Mouse (Mus musculus) forebrain, embryonic 15.5 days (tissue): ENCODE results near the gene Sh3gl2. TPM values are rescaled to one million over a fixed set of nuclear protein-coding genes. Genes with fewer than 3 reads are reported as not detected.

ENCODE experiments used
- ATAC-seq: fragments of 200-750 bp; cut with Nextera tagmentation; replicated peaks from 2 replicates; pipeline ENCODE4 v1.8.0; 2017; ENCODE audit warnings: mild to moderate bottlenecking, moderate TSS enrichment, moderate library complexity
- H3K27ac ChIP-seq: fragments of 300-500 bp; sonication (generic); replicated peaks from 2 replicates; pipeline ENCODE4 v1.5.1; 2015; ENCODE audit warnings: mild to moderate bottlenecking, inconsistent platforms
- H3K27me3 ChIP-seq: fragments of 300-500 bp; sonication (generic); 2 replicates; pipeline ENCODE4 v1.6.1; 2015; ENCODE audit warnings: inconsistent platforms
- H3K36me3 ChIP-seq: fragments of 300-500 bp; sonication (generic); 2 replicates; pipeline ENCODE4 v1.6.1; 2015; ENCODE audit warnings: mild to moderate bottlenecking, inconsistent platforms
- H3K4me1 ChIP-seq: fragments of 300-500 bp; sonication (generic); 2 replicates; pipeline ENCODE4 v1.6.1; 2015; ENCODE audit warnings: inconsistent platforms
- H3K4me2 ChIP-seq: fragments of 300-500 bp; sonication (generic); replicated peaks from 2 replicates; pipeline ENCODE4 v1.6.1; 2015; ENCODE audit warnings: mild to moderate bottlenecking, inconsistent platforms
- H3K4me3 ChIP-seq: fragments of 300-500 bp; sonication (generic); 2 replicates; pipeline ENCODE4 v1.5.1; 2015; ENCODE audit warnings: mild to moderate bottlenecking, inconsistent platforms
- H3K9ac ChIP-seq: fragments of 300-500 bp; sonication (generic); replicated peaks from 2 replicates; pipeline ENCODE4 v1.6.1; 2015; ENCODE audit warnings: mild to moderate bottlenecking, inconsistent platforms
- H3K9me3 ChIP-seq: fragments of 300-500 bp; sonication (generic); 2 replicates; pipeline ENCODE4 v1.6.1; 2016; ENCODE audit warnings: inconsistent platforms
- WGBS: fragments of 180-500 bp; shearing (Covaris S2); methylation state at CpG from one replicate; pipeline ENCODE4 v1.1.7; 2015; ENCODE audit warnings: mixed read lengths; 5-methylcytosine and 5-hydroxymethylcytosine counted together
- polyA plus RNA-seq: library from polyadenylated mRNA; unstranded; fragments of >200 nt; fragmentation: Nextera tagmentation; extraction: Ambion mirVana; gene quantifications from 2 replicates; pipeline ENCODE4 v1.2.1, GENCODE M21; 2015

Gene Sh3gl2
- polyA plus RNA-seq, 1 experiment from 2014 or later = 74.3 TPM

DNA sequence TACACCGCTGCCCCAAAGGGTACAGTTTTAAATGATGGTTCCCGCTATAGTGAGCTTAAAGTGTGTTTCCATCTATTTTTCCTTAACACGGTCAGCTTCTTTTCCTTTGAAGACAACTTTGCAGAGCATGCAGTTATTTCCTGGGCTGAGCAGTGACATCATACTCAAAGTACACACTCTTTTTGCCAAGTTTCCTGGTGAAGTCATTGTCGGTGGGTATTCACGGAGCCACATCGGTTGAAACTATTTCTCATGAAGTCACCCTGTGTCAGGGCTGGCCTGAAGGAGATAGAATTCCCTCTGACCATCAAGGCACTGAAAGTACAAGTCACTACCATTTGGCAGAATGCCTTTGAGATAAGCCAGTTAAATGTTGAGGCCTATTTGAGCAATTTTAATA, 354.8 kb downstream of the Sh3gl2 start:
- H3K36me3 ChIP-seq = no peaks in the 10 kb centered on the region
- H3K9ac ChIP-seq = no peak overlapping the region
- H3K4me2 ChIP-seq = no peak overlapping the region
- no peak overlapping the region for H3K27ac ChIP-seq
- H3K9me3 ChIP-seq = no peaks in the 10 kb centered on the region
- H3K4me3 ChIP-seq = no peak overlapping the region
- ATAC-seq = no peak
- H3K27me3 ChIP-seq = no peaks in the 10 kb centered on the region
- WGBS = 80% methylated on average over 6 of the region's 6 CpGs
- no peaks in the 10 kb centered on the region for H3K4me1 ChIP-seq

- H3K4me1 ChIP-seq = no peaks in the 10 kb centered on the region
- H3K9ac ChIP-seq = no peak overlapping the region
- peak; percentile 53; the same call in 1 of the 2 replicates for ATAC-seq
- H3K4me2 ChIP-seq = no peak overlapping the region
- H3K27me3 ChIP-seq = no peaks in the 10 kb centered on the region
- H3K9me3 ChIP-seq = no peaks in the 10 kb centered on the region
- no peaks in the 10 kb centered on the region for H3K36me3 ChIP-seq
- no peak overlapping the region for H3K27ac ChIP-seq
- WGBS = 84% methylated on average over 2 of the region's 2 CpGs
- H3K4me3 ChIP-seq = no peak overlapping the region
Observed at GRCm38 (mm10) chr4:85585426-85585825, 380.5 kb downstream of the Sh3gl2 start.

DNA sequence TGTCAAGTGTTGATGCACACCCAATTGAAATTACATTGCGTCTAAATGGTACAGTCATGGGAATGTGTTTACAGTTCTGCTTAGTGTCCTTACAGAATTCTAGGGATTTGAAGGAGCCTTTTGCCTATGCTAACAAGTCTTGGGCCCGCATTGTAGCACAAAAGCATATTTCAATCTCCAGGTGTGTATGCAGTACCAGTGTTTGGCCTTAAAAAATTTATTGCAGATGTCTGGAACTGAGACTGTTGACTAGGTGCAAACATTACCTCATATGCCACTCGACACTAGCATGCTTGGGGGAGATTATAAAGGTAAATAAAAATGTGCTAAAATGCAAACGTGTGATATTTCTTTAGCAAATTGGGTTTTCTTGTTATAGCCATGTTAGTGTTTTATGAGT, 384.0 kb downstream of the Sh3gl2 start:
- Histone ChIP-seq H3K27me3 (no peaks in the 10 kb centered on the region), H3K27ac (no peak overlapping the region), H3K4me1 (no peaks in the 10 kb centered on the region), H3K4me2 (no peak overlapping the region), H3K36me3 (no peaks in the 10 kb centered on the region), H3K9me3 (no peaks in the 10 kb centered on the region), H3K4me3 (no peak overlapping the region), H3K9ac (no peak overlapping the region)
- ATAC-seq = no peak
- 86% methylated on average over 4 of the region's 4 CpGs for WGBS

DNA sequence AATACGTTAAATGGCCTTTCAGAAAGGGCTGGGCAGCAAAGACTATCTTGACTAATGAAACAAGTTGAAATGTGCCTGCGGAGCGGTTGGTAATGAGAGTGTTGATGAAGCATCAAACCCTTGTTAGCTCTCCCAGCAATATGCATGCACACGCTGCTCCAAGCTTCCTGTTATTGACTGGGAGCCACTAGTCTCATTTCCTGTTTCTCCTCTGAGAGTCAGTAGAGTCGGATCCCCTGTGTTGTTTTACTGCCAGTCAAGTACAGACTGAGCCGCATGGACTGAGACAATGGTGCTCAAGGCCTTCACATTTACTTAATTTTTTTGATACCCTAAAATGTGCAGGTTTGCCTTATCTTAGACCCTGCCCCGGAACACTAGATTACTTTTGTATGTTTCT, 386.1 kb downstream of the Sh3gl2 start:
- Histone ChIP-seq H3K9me3 (no peaks in the 10 kb centered on the region), H3K4me2 (no peak overlapping the region), H3K27me3 (no peaks in the 10 kb centered on the region), H3K27ac (no peak overlapping the region), H3K4me3 (no peak overlapping the region), H3K4me1 (no peaks in the 10 kb centered on the region), H3K36me3 (no peaks in the 10 kb centered on the region), H3K9ac (no peak overlapping the region)
- 53% methylated on average over 7 of the region's 7 CpGs for WGBS
- ATAC-seq = no peak

DNA sequence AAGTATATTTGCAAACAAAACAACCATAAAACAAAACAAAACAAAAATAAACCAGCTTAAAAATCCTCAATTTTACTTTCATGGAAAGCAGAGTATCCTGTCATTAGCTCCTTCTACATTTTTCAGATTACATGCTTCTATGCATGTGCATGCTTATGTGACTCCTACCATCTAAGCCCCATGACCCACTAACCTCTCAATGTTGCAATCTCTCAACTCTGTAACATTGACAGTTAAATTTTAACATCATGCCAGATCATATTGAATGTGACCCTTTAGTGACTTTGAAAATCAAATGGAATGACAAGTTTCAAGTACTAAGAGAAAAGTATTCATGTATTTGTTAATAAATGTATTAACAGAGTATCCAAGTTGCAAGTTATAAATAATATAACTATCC, 389.2 kb downstream of the Sh3gl2 start:
- H3K4me3 ChIP-seq = no peak overlapping the region
- no peaks in the 10 kb centered on the region for H3K9me3 ChIP-seq
- H3K27ac ChIP-seq = no peak overlapping the region
- no peaks in the 10 kb centered on the region for H3K36me3 ChIP-seq
- no peaks in the 10 kb centered on the region for H3K27me3 ChIP-seq
- ATAC-seq = no peak
- H3K4me2 ChIP-seq = no peak overlapping the region
- no peaks in the 10 kb centered on the region for H3K4me1 ChIP-seq
- no peak overlapping the region for H3K9ac ChIP-seq

DNA sequence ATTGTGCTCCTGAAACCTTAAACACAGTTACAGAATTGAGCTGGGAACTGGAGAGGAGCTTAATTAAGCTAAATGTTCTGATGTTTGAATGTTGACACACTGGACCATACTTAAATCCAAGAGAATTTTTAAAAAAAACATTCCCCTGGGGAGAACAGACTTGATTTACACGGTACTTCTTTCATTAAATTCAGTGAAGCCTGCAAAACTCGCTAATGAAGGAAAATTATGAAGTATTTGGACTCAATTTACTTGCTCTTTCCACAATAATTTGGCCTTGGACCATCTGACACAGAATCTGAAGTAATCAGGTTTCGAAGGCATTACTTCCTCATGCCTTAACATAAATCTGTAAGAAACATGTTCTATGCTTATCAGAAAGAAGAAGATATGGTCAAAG, 408.4 kb downstream of the Sh3gl2 start:
- no peak overlapping the region for H3K4me2 ChIP-seq
- H3K4me1 ChIP-seq = no peaks in the 10 kb centered on the region
- no peak overlapping the region for H3K4me3 ChIP-seq
- no peaks in the 10 kb centered on the region for H3K9me3 ChIP-seq
- no peak overlapping the region for H3K27ac ChIP-seq
- 52% methylated on average over 3 of the region's 3 CpGs for WGBS
- no peak for ATAC-seq
- no peak overlapping the region for H3K9ac ChIP-seq
- no peaks in the 10 kb centered on the region for H3K36me3 ChIP-seq
- H3K27me3 ChIP-seq = no peaks in the 10 kb centered on the region

DNA sequence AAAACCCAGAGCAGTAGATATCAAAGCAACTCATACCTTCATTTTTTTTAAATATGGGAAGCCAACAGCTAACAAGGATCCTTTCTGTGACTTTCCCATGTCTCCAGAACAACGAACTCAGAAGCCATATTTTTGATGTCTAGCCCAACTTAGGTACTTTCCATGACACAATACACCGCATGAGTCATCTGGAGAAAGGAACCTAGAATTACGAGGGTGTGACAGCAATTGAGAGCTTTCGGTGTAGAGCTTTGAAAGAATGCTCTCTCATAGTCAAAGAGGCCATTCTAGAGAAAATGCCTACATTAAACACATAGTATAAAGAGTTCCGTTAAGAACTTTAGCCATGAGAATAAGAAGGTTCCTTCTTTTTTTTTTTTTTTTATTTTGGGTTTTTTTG, 413.8 kb downstream of the Sh3gl2 start:
- Histone ChIP-seq H3K27me3 (no peaks in the 10 kb centered on the region), H3K36me3 (no peaks in the 10 kb centered on the region), H3K9ac (no peak overlapping the region), H3K9me3 (no peaks in the 10 kb centered on the region), H3K27ac (no peak overlapping the region), H3K4me2 (no peak overlapping the region), H3K4me3 (no peak overlapping the region), H3K4me1 (no peaks in the 10 kb centered on the region)
- ATAC-seq = no peak
- 89% methylated on average over 5 of the region's 5 CpGs for WGBS

DNA sequence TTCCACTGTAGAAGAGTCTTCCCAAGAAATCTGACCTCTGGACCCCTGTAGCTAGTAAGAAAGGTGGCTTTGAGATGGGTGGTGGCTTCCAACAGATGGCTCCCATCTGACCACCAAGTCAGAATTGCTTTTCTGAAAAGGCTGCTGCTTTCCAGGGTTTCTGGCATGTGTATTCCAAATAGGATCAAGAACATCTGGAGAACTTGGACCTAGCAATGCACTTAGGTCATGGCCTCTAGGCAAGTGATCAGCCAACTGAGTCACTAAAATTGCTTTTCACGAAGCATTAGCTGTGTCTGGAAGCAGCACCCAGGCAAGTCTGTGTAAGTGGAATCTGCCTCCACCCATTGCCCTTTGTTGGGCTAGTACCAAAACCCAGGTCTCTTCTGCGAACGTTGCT, 414.3 kb downstream of the Sh3gl2 start:
- Histone ChIP-seq H3K4me2 (no peak overlapping the region), H3K36me3 (no peaks in the 10 kb centered on the region), H3K27ac (no peak overlapping the region), H3K9me3 (no peaks in the 10 kb centered on the region), H3K9ac (no peak overlapping the region), H3K4me1 (no peaks in the 10 kb centered on the region), H3K27me3 (no peaks in the 10 kb centered on the region), H3K4me3 (no peak overlapping the region)
- 90% methylated on average over 3 of the region's 3 CpGs for WGBS
- no peak for ATAC-seq

GRCm38 (mm10) chr4:85629381-85629780, 424.5 kb downstream of the Sh3gl2 start:
- Histone ChIP-seq H3K27ac (no peak overlapping the region), H3K9me3 (no peaks in the 10 kb centered on the region), H3K27me3 (no peaks in the 10 kb centered on the region), H3K36me3 (no peaks in the 10 kb centered on the region), H3K4me2 (no peak overlapping the region), H3K4me3 (no peak overlapping the region), H3K4me1 (no peaks in the 10 kb centered on the region), H3K9ac (no peak overlapping the region)
- 91% methylated on average over 7 of the region's 7 CpGs for WGBS
- no peak for ATAC-seq

DNA sequence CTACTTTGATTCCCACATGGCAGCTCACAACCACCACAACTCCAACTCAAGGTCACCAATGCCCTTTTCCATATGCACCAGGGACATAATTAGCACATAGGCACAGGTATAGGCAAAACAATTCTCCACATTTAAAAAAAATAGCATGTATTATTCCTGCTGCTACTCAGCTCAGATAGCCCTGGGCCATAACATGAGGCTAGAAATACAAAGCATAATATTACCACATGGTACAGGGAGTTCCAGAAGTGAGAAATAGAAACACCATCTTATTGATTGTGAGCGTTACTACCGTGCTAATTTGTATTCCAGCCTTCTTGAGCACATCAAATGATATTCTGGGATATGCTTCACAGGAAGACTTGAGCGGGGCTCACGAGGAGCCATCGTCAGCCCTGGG, 464.3 kb downstream of the Sh3gl2 start:
- ATAC-seq = no peak
- no peaks in the 10 kb centered on the region for H3K36me3 ChIP-seq
- H3K4me2 ChIP-seq = no peak overlapping the region
- no peaks in the 10 kb centered on the region for H3K27me3 ChIP-seq
- no peaks in the 10 kb centered on the region for H3K9me3 ChIP-seq
- WGBS = 94% methylated on average over 5 of the region's 5 CpGs
- H3K4me3 ChIP-seq = no peak overlapping the region
- H3K27ac ChIP-seq = no peak overlapping the region
- H3K4me1 ChIP-seq = no peaks in the 10 kb centered on the region
- no peak overlapping the region for H3K9ac ChIP-seq

GRCm38 (mm10) chr4:85669735-85670134, 464.8 kb downstream of the Sh3gl2 start:
- H3K9ac ChIP-seq = no peak overlapping the region
- no peaks in the 10 kb centered on the region for H3K36me3 ChIP-seq
- no peak overlapping the region for H3K4me3 ChIP-seq
- H3K4me1 ChIP-seq = no peaks in the 10 kb centered on the region
- H3K27me3 ChIP-seq = no peaks in the 10 kb centered on the region
- no peak overlapping the region for H3K4me2 ChIP-seq
- H3K27ac ChIP-seq = no peak overlapping the region
- 72% methylated on average over 1 of the region's 1 CpGs for WGBS
- no peak for ATAC-seq
- H3K9me3 ChIP-seq = no peaks in the 10 kb centered on the region

DNA sequence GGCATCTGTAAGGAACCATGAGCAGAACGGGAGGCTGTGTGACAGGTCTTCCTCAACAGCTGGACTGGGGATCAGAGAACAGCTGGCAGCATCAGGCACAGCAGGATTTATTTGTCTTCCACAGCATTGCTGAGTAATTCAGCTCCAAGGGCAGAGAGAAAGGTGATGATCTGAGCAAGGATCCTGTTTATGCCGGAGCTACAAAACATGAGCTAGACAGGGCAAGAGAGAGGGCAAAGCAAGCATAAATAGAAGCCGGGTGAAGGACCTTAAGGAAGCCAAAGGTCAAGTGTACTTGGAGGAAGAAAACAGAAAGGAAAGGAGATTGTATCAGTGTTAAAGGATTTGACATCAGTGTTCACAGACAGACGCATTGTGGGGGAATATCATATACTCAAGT, 467.4 kb downstream of the Sh3gl2 start:
- Histone ChIP-seq H3K27ac (no peak overlapping the region), H3K4me3 (no peak overlapping the region), H3K9me3 (no peaks in the 10 kb centered on the region), H3K4me1 (no peaks in the 10 kb centered on the region), H3K9ac (no peak overlapping the region), H3K4me2 (no peak overlapping the region), H3K27me3 (no peaks in the 10 kb centered on the region), H3K36me3 (no peaks in the 10 kb centered on the region)
- 67% methylated on average over 4 of the region's 4 CpGs for WGBS
- ATAC-seq = no peak

- WGBS = 41% methylated on average over 1 of the region's 1 CpGs
- no peak for ATAC-seq
Observed at GRCm38 (mm10) chr4:85677621-85678020, 472.7 kb downstream of the Sh3gl2 start.

More at GRCm38 (mm10) chr4:85677621-85678020, 472.7 kb downstream of the Sh3gl2 start:
- H3K9me3 ChIP-seq = no peaks in the 10 kb centered on the region
- H3K27ac ChIP-seq = no peak overlapping the region
- H3K27me3 ChIP-seq = no peaks in the 10 kb centered on the region
- no peak overlapping the region for H3K4me3 ChIP-seq
- no peak overlapping the region for H3K4me2 ChIP-seq
- no peaks in the 10 kb centered on the region for H3K4me1 ChIP-seq
- H3K9ac ChIP-seq = no peak overlapping the region
- no peaks in the 10 kb centered on the region for H3K36me3 ChIP-seq
